Mouse (Mus musculus) midbrain, embryonic 11.5 days (tissue): ENCODE data around the gene Nop53. TPM values are rescaled to one million over a fixed set of nuclear protein-coding genes. Genes with fewer than 3 reads are reported as not detected.
A peak's percentile ranks its signal among the peaks of the same experiment; 100 is the strongest.

Source experiments
- ATAC-seq: fragments of 200-750 bp; cut with Nextera tagmentation; 2 replicates; pipeline ENCODE4 v1.8.0; 2017; ENCODE audit warnings: moderate TSS enrichment, moderate library complexity; ENCODE audit not compliant: low FRiP score
- DNase-seq: peaks from one replicate; pipeline ENCODE4 v3.0.0; 2015; ENCODE audit warnings: low spot score; ENCODE audit errors: missing footprints
- H3K27ac ChIP-seq: fragments of 300-500 bp; sonication (generic); 2 replicates; pipeline ENCODE4 v1.5.1; 2014; ENCODE audit warnings: low read depth, low read length
- H3K27me3 ChIP-seq: fragments of 300-500 bp; sonication (generic); 2 replicates; pipeline ENCODE4 v1.6.1; 2014; ENCODE audit warnings: mild to moderate bottlenecking, low read length, moderate library complexity, mixed read lengths; ENCODE audit not compliant: control insufficient read depth, insufficient read depth
- H3K36me3 ChIP-seq: fragments of 300-500 bp; sonication (generic); 2 replicates; pipeline ENCODE4 v1.6.1; 2014; ENCODE audit warnings: mild to moderate bottlenecking, low read length, moderate library complexity, mixed read lengths; ENCODE audit not compliant: control insufficient read depth, insufficient read depth
- H3K4me1 ChIP-seq: fragments of 300-500 bp; sonication (generic); 2 replicates; pipeline ENCODE4 v1.6.1; 2014; ENCODE audit warnings: low read length; ENCODE audit not compliant: control insufficient read depth, insufficient read depth
- H3K4me2 ChIP-seq: fragments of 300-500 bp; sonication (generic); 2 replicates; pipeline ENCODE4 v1.6.1; 2014; ENCODE audit warnings: mild to moderate bottlenecking, moderate library complexity
- H3K4me3 ChIP-seq: fragments of 300-500 bp; sonication (generic); 2 replicates; pipeline ENCODE4 v1.5.1; 2014; ENCODE audit warnings: low read depth, low read length
- H3K9ac ChIP-seq: fragments of 300-500 bp; sonication (generic); 2 replicates; pipeline ENCODE4 v1.6.1; 2014; ENCODE audit warnings: low read length
- H3K9me3 ChIP-seq: fragments of 300-500 bp; sonication (generic); 2 replicates; pipeline ENCODE4 v1.6.1; 2016; ENCODE audit warnings: low read length; ENCODE audit not compliant: control insufficient read depth
- WGBS: fragments of 180-500 bp; shearing (Covaris S2); extraction: QIAGEN DNeasy Blood & Tissue Kit; methylation state at CpG from one replicate; pipeline ENCODE4 v1.1.7; 2014; 5-methylcytosine and 5-hydroxymethylcytosine counted together
- polyA plus RNA-seq: library from polyadenylated mRNA; unstranded; fragments of >200 nt; fragmentation: Nextera tagmentation; extraction: Ambion mirVana; gene quantifications from 2 replicates; pipeline ENCODE4 v1.2.1, GENCODE M21; 2014

Gene Nop53
- polyA plus RNA-seq, 1 experiment from 2014 or later: 186 TPM

DNA sequence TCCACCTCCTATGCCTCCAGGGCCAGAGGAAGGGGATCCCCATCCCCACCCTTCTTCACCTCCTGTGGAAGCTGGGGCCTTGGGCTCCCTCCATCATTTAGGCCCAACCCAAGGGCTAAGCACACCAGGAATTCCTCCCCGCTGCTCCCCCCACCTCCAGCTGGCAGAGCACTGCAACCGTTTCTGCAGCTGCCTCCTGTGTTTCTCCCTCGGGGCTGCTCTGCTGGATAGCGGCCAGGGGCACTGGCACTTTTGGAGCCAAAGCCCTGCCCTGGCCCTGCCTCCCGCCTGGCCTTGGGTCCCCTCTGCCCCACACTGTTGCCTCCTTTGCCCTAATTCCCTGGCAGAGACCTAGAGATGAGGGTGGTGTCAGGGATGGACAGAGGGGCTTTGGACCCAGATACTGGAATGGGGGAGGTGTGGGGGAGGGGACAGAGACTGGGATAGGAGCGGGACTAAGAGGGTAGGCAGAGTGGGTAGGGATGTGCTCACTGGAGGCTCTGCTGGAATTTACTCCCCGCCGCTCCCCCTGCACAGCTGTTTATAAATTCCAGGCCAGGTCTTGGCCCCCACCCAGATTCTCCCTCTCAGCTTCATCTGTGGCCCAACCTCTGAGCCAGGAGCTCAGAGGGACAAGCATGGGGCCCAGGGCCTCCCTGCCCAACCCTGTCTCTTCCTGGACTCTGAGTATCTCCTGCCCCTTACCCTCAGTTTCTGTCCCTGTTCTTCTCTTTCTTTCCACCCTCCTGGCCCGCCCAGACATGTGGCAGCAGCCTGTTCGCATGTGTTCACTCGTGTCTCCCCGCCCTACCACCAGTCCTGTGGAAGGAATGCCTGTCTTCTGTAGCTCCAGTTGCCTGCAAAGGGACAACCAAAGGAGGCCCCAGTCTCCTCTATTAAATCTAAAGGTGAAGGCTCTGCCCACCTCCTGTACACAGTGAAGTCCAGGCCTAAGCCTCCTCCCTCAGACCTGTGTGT, 16.7 kb upstream of the Nop53 start:
- Histone ChIP-seq H3K9me3 (no peaks in the 10 kb centered on the region), H3K4me3 (no peak overlapping the region), H3K27ac (no peak overlapping the region), H3K4me1 (peaks cover 2% of the 10 kb centered on the region; the same call in 1 of the 2 replicates), H3K36me3 (no peaks in the 10 kb centered on the region), H3K4me2 (no peak overlapping the region), H3K27me3 (no peaks in the 10 kb centered on the region), H3K9ac (no peak overlapping the region)
- DNase-seq: no peak
- 48% methylated on average over 12 of the region's 12 CpGs for WGBS
- no peak for ATAC-seq

GRCm38 (mm10) chr7:15961798-15962197, 15.9 kb upstream of the Nop53 start:
- ATAC-seq (no peak), DNase-seq (no peak)
- H3K27me3 ChIP-seq: no peaks in the 10 kb centered on the region
- H3K4me1 ChIP-seq: peaks cover 2% of the 10 kb centered on the region; the same call in 1 of the 2 replicates
- no peak overlapping the region for H3K27ac ChIP-seq
- H3K9me3 ChIP-seq: no peaks in the 10 kb centered on the region
- WGBS: 88% methylated on average over 7 of the region's 7 CpGs
- no peak overlapping the region for H3K4me3 ChIP-seq
- no peak overlapping the region for H3K9ac ChIP-seq
- H3K4me2 ChIP-seq: no peak overlapping the region
- H3K36me3 ChIP-seq: no peaks in the 10 kb centered on the region

DNA sequence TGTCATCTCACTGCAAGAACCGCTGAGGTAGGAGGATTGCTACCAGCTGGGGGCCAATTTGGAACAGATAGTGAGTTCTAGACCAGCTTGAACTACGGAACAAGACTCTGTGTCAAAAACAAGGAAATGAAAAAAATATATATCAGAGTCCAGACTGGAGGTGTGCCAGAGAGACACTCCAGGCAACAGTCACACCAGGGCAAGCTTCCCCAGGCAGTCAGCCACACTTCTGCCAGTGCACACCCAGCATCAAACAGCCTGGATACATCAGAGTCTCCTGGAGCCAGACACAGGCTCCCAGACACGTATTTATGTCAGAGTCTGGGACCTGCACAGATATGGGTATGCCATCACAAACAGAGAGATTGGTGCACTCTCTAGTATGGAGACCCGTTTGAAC, 15.4 kb upstream of the Nop53 start:
- WGBS: 68% methylated on average over 4 of the region's 4 CpGs
- ATAC-seq (no peak), DNase-seq (no peak)
- H3K4me2 ChIP-seq: no peak overlapping the region
- no peak overlapping the region for H3K27ac ChIP-seq
- H3K4me1 ChIP-seq: peaks cover 2% of the 10 kb centered on the region; the same call in 1 of the 2 replicates
- no peak overlapping the region for H3K4me3 ChIP-seq
- no peak overlapping the region for H3K9ac ChIP-seq
- H3K9me3 ChIP-seq: no peaks in the 10 kb centered on the region
- H3K27me3 ChIP-seq: no peaks in the 10 kb centered on the region
- H3K36me3 ChIP-seq: no peaks in the 10 kb centered on the region

DNA sequence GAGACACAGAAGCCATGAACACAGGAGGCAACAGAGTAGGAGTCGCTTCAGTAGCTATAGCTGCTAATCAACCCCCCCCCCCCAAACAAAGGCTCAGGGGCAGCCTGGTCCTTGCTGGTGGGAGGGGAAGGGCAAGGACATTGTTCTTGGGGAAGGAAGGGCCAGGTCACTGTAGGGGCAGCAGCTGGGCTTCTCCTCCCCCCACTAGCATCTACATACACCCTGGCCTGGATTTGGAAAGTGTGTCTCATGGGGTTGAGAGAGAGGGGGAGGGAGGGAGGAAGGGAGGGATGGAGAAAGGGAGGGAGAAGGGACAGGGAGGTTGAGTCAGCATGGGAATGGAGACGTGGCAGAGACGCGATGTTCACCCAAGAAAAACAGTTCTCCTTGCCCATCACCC, 14.8 kb upstream of the Nop53 start:
- H3K4me2 ChIP-seq: no peak overlapping the region
- ATAC-seq: no peak
- WGBS: 42% methylated on average over 4 of the region's 4 CpGs
- peaks cover 2% of the 10 kb centered on the region; the same call in 1 of the 2 replicates for H3K4me1 ChIP-seq
- no peaks in the 10 kb centered on the region for H3K9me3 ChIP-seq
- H3K27ac ChIP-seq: no peak overlapping the region
- no peak overlapping the region for H3K9ac ChIP-seq
- no peaks in the 10 kb centered on the region for H3K36me3 ChIP-seq
- H3K27me3 ChIP-seq: no peaks in the 10 kb centered on the region
- no peak for DNase-seq
- no peak overlapping the region for H3K4me3 ChIP-seq

- Histone ChIP-seq H3K4me3 (no peak overlapping the region), H3K36me3 (no peaks in the 10 kb centered on the region), H3K9me3 (no peaks in the 10 kb centered on the region), H3K27me3 (no peaks in the 10 kb centered on the region), H3K27ac (no peak overlapping the region), H3K4me2 (no peak overlapping the region), H3K9ac (no peak overlapping the region), H3K4me1 (no peaks in the 10 kb centered on the region)
- WGBS: 80% methylated on average over 5 of the region's 5 CpGs
- no peak for ATAC-seq
- DNase-seq: no peak
These were observed 10.3 kb upstream of the Nop53 start for GRCm38 (mm10) chr7:15956143-15956542.

GRCm38 (mm10) chr7:15955509-15955908, 9.6 kb upstream of the Nop53 start:
- Histone ChIP-seq H3K36me3 (no peaks in the 10 kb centered on the region), H3K27ac (no peak overlapping the region), H3K27me3 (no peaks in the 10 kb centered on the region), H3K4me3 (peak overlapping the region; percentile 16), H3K9me3 (no peaks in the 10 kb centered on the region), H3K4me1 (no peaks in the 10 kb centered on the region), H3K9ac (peak overlapping the region; percentile 49; the same call in 1 of the 2 replicates), H3K4me2 (peak overlapping the region; percentile 44)
- ATAC-seq (0 out of 2 replicates have a peak, but pooled peaks have one; percentile 12), DNase-seq (no peak)
- WGBS: 17% methylated on average over 7 of the region's 7 CpGs

- Histone ChIP-seq H3K4me1 (no peaks in the 10 kb centered on the region), H3K27ac (no peak overlapping the region), H3K36me3 (no peaks in the 10 kb centered on the region), H3K27me3 (no peaks in the 10 kb centered on the region), H3K4me2 (peak overlapping the region; percentile 44), H3K9ac (peak overlapping the region; percentile 49; the same call in 1 of the 2 replicates), H3K9me3 (no peaks in the 10 kb centered on the region), H3K4me3 (peak overlapping the region; percentile 16)
- ATAC-seq (peak; percentile 71), DNase-seq (no peak)
- WGBS: 4% methylated on average over 21 of the region's 21 CpGs
These were observed 9.1 kb upstream of the Nop53 start for GRCm38 (mm10) chr7:15954978-15955443.

GRCm38 (mm10) chr7:15954436-15954835, 8.6 kb upstream of the Nop53 start:
- Histone ChIP-seq H3K9ac (no peak overlapping the region), H3K4me1 (no peaks in the 10 kb centered on the region), H3K4me2 (no peak overlapping the region), H3K9me3 (no peaks in the 10 kb centered on the region), H3K27me3 (no peaks in the 10 kb centered on the region), H3K36me3 (no peaks in the 10 kb centered on the region), H3K4me3 (no peak overlapping the region), H3K27ac (no peak overlapping the region)
- 94% methylated on average over 7 of the region's 7 CpGs for WGBS
- no peak for DNase-seq
- ATAC-seq: peak; percentile 10; the same call in 1 of the 2 replicates
